Mouse (Mus musculus): Measurements from ENCODE around the gene Parp14. TPM values are rescaled to one million over a fixed set of nuclear protein-coding genes. Genes with fewer than 3 reads are reported as not detected.
A peak's percentile ranks its signal among the peaks of the same experiment; 100 is the strongest.

Gene Parp14
- polyA plus RNA-seq (2015; fragmentation: Nextera tagmentation; extraction: Ambion mirVana), result 1.3 and 1.4 TPM in 2 replicates

DNA sequence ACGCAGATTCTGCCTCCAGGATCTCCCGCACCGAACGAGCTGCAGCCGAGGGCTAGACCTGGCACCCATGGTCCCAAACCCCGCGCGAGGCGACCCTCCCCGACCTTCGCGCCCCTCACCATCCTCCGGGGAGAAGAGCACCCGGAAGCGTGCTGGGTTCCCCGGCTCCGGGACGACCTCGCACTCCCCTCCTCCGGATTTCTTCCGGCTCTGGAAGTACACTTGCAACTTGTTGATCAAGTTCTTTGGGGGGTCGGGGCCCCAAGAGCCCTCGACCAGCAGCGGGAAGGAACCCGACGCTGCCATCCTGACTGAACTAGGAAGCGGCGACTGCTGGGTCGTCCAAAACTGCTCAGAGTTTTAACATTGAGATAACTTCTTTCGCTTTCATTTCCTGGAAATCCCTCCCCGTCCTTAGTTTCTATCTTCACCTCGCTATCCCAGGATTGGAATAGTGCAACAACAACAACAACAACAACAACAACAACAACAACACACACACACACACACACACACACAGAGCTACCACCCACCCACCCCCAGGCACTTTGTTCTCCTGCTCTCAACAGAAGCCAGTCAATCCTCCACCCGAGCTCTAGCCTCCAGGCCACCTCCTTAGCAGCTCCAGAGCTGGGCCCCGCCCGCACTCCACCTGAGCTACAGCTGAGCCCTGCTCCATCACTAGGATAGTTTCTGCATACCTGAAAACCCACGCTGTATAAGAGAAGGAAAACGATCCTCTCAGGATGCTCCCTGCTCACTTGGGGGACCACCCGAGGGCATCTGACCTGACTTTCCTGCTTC, at the start of gene Parp14:
TSS of gene Parp14 (minus strand) at position 497 of the 804 bp plus-strand sequence.
- Histone ChIP-seq H3K4me1 (ENCODE audit: insufficient read depth, low read length) (peaks cover 6% of the 10 kb centered on the region; the same call in 1 of the 2 replicates), H3K9ac (replicated peaks; ENCODE audit: low read length) (peak within 1 kb of the TSS; percentile 70), H3K9me3 (ENCODE audit: low read length) (no peaks in the 10 kb centered on the region), H3K4me2 (replicated peaks; ENCODE audit: low read depth, low read length) (peak within 1 kb of the TSS; percentile 79), H3K36me3 (ENCODE audit: insufficient read depth, low read length) (no peaks in the 10 kb centered on the region), H3K27ac (ENCODE audit: low read length) (no peak within 1 kb of the TSS), H3K4me3 (ENCODE audit: low read length) (peak within 1 kb of the TSS; percentile 68), H3K27me3 (ENCODE audit: insufficient read depth, low read length) (peaks cover 15% of the 10 kb centered on the region; the same call in 1 of the 2 replicates)
- 1% methylated on average over 35 of the region's 38 CpGs for WGBS
- ATAC-seq (ENCODE audit: low FRiP score, low TSS enrichment), result peak; percentile 55; the same call in 1 of the 2 replicates

DNA sequence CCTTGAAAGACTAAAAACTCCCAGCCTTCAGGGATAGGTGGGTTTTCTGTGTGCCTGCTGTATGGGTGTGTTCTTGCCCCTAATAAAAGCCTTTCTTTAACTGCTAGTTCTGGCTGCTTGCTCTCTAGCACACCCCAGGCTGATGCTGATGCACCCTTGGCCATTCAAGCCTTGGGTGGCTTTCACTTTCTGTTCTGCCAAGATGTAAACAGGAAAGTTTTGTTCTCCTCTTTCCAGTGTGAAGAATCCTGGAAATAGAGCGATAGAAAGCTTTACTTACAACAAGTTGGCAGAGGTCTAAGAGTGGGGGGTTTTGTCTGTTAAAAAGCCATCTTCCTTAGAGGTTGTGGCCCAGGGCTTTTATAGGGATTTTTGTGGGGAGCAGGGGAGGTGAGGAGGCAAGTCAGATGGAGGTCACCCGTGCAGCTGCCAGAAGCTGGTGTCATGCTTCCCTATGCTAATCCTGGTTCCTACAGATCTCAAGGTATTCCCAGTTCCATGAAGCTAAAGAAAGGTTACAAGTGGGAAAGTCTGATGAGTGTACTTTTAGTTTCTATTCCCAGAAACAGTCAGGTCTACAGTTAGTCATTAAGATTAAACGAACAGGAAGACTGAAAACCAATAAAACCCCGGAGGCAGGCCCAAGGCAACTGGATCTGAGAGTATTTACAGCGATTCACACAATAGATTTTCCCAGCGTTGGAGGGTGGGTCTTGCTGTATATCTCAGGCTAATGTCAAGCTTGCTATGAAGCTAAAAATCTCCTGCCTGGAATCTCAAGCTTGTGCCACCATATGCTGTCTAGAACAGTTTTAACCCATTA, 47.6 kb upstream of the Parp14 start:
- H3K4me1 ChIP-seq (ENCODE audit: insufficient read depth, low read length), result no peaks in the 10 kb centered on the region
- H3K27ac ChIP-seq (ENCODE audit: low read length), result no peak overlapping the region
- no peaks in the 10 kb centered on the region for H3K9me3 ChIP-seq (ENCODE audit: low read length)
- no peak overlapping the region for H3K4me2 ChIP-seq (replicated peaks; ENCODE audit: low read depth, low read length)
- WGBS, result 74% methylated on average over 6 of the region's 6 CpGs
- H3K4me3 ChIP-seq (ENCODE audit: low read length), result no peak overlapping the region
- H3K9ac ChIP-seq (replicated peaks; ENCODE audit: low read length), result no peak overlapping the region
- no peaks in the 10 kb centered on the region for H3K27me3 ChIP-seq (ENCODE audit: insufficient read depth, low read length)
- H3K36me3 ChIP-seq (ENCODE audit: insufficient read depth, low read length), result no peaks in the 10 kb centered on the region
- no peak for ATAC-seq (ENCODE audit: low FRiP score, low TSS enrichment)

DNA sequence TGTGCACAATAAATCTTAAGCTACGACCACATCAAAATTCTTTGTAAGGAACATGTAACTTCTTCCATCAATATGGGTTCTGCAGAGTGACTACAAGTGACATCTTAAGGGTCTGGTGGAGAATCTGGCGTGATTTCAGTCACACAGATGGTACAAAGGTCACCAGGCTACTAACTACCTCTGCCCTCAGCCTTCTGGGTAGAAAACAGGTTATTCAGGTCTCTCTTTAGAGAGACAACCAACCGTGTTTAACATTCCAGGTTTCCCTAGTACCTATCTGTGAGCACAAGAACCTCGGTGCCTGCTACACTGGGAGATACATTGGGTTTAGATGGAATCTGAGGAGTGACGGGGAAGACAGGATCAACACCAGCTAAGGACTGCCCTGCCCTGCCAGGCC, 43.0 kb upstream of the Parp14 start:
- Histone ChIP-seq H3K4me3 (ENCODE audit: low read length) (no peak overlapping the region), H3K27me3 (ENCODE audit: insufficient read depth, low read length) (no peaks in the 10 kb centered on the region), H3K9ac (replicated peaks; ENCODE audit: low read length) (no peak overlapping the region), H3K4me1 (ENCODE audit: insufficient read depth, low read length) (no peaks in the 10 kb centered on the region), H3K9me3 (ENCODE audit: low read length) (peaks cover 8% of the 10 kb centered on the region), H3K4me2 (replicated peaks; ENCODE audit: low read depth, low read length) (no peak overlapping the region), H3K27ac (ENCODE audit: low read length) (no peak overlapping the region), H3K36me3 (ENCODE audit: insufficient read depth, low read length) (no peaks in the 10 kb centered on the region)
- WGBS, result 65% methylated on average over 5 of the region's 5 CpGs
- no peak for ATAC-seq (ENCODE audit: low FRiP score, low TSS enrichment)

DNA sequence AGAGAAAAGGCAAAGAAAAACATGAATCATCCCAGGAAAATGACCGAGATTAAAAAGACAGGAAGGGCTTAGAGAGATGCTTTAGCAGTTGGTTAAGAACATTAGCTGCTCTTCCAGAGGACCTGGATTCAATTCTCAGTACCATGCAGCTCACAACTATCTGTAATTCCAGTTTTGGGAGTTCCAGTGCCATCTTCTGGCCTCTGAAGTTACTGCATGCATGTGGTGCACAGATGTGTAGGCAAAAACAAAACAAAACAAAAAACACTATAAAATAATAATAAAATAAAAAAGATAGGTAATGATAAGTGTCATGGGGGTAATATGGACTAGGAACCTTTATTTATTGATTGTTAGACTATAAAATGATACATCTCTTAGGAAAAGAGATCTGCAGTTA, 42.2 kb upstream of the Parp14 start:
- H3K4me1 ChIP-seq (ENCODE audit: insufficient read depth, low read length), result no peaks in the 10 kb centered on the region
- no peaks in the 10 kb centered on the region for H3K27me3 ChIP-seq (ENCODE audit: insufficient read depth, low read length)
- 80% methylated on average over 1 of the region's 1 CpGs for WGBS
- no peak overlapping the region for H3K9ac ChIP-seq (replicated peaks; ENCODE audit: low read length)
- H3K27ac ChIP-seq (ENCODE audit: low read length), result no peak overlapping the region
- H3K9me3 ChIP-seq (ENCODE audit: low read length), result peaks cover 8% of the 10 kb centered on the region
- ATAC-seq (ENCODE audit: low FRiP score, low TSS enrichment), result no peak
- no peak overlapping the region for H3K4me2 ChIP-seq (replicated peaks; ENCODE audit: low read depth, low read length)
- H3K4me3 ChIP-seq (ENCODE audit: low read length), result no peak overlapping the region
- H3K36me3 ChIP-seq (ENCODE audit: insufficient read depth, low read length), result no peaks in the 10 kb centered on the region

- H3K36me3 ChIP-seq (ENCODE audit: insufficient read depth, low read length), result no peaks in the 10 kb centered on the region
- H3K27ac ChIP-seq (ENCODE audit: low read length), result no peak overlapping the region
- peaks cover 8% of the 10 kb centered on the region for H3K9me3 ChIP-seq (ENCODE audit: low read length)
- no peaks in the 10 kb centered on the region; the same call in 1 of the 2 replicates for H3K4me1 ChIP-seq (ENCODE audit: insufficient read depth, low read length)
- H3K4me3 ChIP-seq (ENCODE audit: low read length), result no peak overlapping the region
- no peak for ATAC-seq (ENCODE audit: low FRiP score, low TSS enrichment)
- H3K27me3 ChIP-seq (ENCODE audit: insufficient read depth, low read length), result no peaks in the 10 kb centered on the region
- WGBS, result 69% methylated on average over 3 of the region's 3 CpGs
- no peak overlapping the region for H3K9ac ChIP-seq (replicated peaks; ENCODE audit: low read length)
- H3K4me2 ChIP-seq (replicated peaks; ENCODE audit: low read depth, low read length), result no peak overlapping the region
These were observed 40.1 kb upstream of the Parp14 start for GRCm38 (mm10) chr16:35911449-35911848.

DNA sequence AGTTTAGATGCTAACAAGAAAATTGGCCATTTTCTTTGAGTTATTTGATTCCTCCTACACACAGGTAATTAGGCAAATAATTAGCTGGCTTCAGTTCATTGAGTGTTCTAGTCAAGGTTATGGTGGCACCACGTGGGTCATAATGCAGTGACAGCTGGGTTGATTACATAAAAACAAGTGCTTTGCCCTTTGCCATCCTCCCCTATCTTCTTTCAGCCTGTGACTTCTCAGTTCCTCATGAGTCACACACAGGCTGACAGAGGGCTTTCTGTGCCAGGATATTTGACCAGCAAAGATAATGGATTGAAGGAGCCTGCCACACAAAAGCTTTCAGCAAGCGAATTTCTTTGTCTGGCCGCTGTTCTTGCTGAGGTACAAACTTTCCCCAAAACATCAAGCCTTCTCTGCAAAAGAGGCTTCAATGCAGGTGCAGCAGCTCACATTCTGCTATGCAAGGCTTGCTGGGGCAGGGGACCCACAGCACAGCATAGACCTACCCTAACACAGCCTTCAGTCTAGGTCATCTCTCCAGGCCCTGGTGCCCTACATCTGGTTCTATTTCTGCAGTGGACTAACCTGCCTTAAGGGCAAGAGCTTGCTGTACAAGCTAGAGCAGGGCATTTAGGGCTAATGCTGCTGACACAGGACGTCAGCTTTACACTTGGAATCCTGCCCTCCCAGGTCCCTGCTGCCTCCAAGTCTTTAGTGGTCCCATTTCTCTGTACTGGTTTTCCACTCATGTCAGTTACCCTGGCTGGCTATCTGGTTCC, 36.3 kb upstream of the Parp14 start:
- H3K36me3 ChIP-seq (ENCODE audit: insufficient read depth, low read length), result no peaks in the 10 kb centered on the region
- WGBS, result 34% methylated on average over 4 of the region's 4 CpGs
- ATAC-seq (ENCODE audit: low FRiP score, low TSS enrichment), result peak; percentile 69; the same call in 1 of the 2 replicates
- no peaks in the 10 kb centered on the region for H3K27me3 ChIP-seq (ENCODE audit: insufficient read depth, low read length)
- H3K9me3 ChIP-seq (ENCODE audit: low read length), result peaks cover 8% of the 10 kb centered on the region; the same call in 1 of the 2 replicates
- no peak overlapping the region for H3K9ac ChIP-seq (replicated peaks; ENCODE audit: low read length)
- no peak overlapping the region for H3K27ac ChIP-seq (ENCODE audit: low read length)
- H3K4me2 ChIP-seq (replicated peaks; ENCODE audit: low read depth, low read length), result no peak overlapping the region
- no peak overlapping the region for H3K4me3 ChIP-seq (ENCODE audit: low read length)
- H3K4me1 ChIP-seq (ENCODE audit: insufficient read depth, low read length), result no peaks in the 10 kb centered on the region; the same call in 1 of the 2 replicates

- ATAC-seq (ENCODE audit: low FRiP score, low TSS enrichment), result no peak
- no peak overlapping the region for H3K27ac ChIP-seq (ENCODE audit: low read length)
- H3K4me2 ChIP-seq (replicated peaks; ENCODE audit: low read depth, low read length), result no peak overlapping the region
- H3K4me3 ChIP-seq (ENCODE audit: low read length), result no peak overlapping the region
- H3K9ac ChIP-seq (replicated peaks; ENCODE audit: low read length), result no peak overlapping the region
- WGBS, result 43% methylated on average over 7 of the region's 7 CpGs
- H3K4me1 ChIP-seq (ENCODE audit: insufficient read depth, low read length), result no peaks in the 10 kb centered on the region; the same call in 1 of the 2 replicates
- peaks cover 10% of the 10 kb centered on the region; the same call in 1 of the 2 replicates for H3K9me3 ChIP-seq (ENCODE audit: low read length)
- H3K36me3 ChIP-seq (ENCODE audit: insufficient read depth, low read length), result no peaks in the 10 kb centered on the region
- no peaks in the 10 kb centered on the region for H3K27me3 ChIP-seq (ENCODE audit: insufficient read depth, low read length)
These were observed 35.5 kb upstream of the Parp14 start for GRCm38 (mm10) chr16:35906887-35907286.

DNA sequence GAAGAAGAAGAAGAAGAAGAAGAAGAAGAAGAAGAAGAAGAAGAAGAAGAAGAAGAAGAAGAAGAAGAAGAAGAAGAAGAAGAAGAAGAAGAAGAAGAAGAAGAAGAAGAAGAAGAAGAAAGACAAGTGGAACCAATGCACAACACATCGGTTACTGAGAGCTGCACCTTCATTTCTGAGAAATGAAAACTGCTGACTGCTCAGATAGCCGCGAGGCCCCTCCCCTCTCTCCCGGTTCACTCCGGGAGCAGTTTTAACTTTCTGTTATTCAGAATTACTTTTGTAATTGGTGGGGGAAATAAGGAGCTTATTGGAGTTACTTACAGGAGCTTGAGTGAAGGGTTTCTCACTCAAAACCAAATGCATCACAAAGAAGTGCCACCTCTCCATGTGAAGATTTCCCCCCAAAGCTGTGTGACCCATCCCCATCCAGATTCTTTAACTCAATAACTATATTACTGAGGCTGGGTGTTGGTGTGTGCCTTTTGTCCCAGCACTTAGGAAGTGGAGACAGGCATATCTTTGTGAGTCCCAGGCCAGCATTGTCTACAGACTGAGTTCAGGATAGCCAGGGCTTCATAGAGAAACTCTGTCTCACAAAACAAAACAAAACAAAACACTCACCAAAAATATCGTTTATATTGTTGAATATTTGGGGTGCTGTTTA, 34.6 kb upstream of the Parp14 start:
- H3K4me1 ChIP-seq (ENCODE audit: insufficient read depth, low read length), result no peaks in the 10 kb centered on the region; the same call in 1 of the 2 replicates
- H3K27ac ChIP-seq (ENCODE audit: low read length), result no peak overlapping the region
- no peak overlapping the region for H3K9ac ChIP-seq (replicated peaks; ENCODE audit: low read length)
- H3K4me3 ChIP-seq (ENCODE audit: low read length), result no peak overlapping the region
- no peak for ATAC-seq (ENCODE audit: low FRiP score, low TSS enrichment)
- H3K36me3 ChIP-seq (ENCODE audit: insufficient read depth, low read length), result no peaks in the 10 kb centered on the region
- peaks cover 10% of the 10 kb centered on the region; the same call in 1 of the 2 replicates for H3K9me3 ChIP-seq (ENCODE audit: low read length)
- no peak overlapping the region for H3K4me2 ChIP-seq (replicated peaks; ENCODE audit: low read depth, low read length)
- WGBS, result 65% methylated on average over 6 of the region's 6 CpGs
- H3K27me3 ChIP-seq (ENCODE audit: insufficient read depth, low read length), result no peaks in the 10 kb centered on the region

DNA sequence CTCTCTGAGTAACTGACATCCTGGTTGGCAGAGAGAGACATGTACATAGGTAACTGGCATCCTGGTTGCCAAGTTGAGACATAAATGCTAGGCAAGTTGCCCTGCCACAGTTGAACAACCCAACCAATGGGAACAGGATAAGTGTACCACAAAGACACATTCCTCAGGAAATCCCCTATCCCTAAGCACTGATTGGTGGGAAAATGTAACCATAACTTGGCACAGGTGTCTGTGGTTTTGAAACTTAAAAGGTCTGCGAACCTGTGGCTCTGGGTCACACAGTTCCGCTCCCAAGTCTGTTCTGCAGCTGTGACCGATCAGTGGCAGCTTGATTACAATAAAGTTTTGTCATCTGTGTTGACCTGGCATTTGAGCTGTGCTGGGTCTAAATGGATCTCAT, 34.0 kb upstream of the Parp14 start:
- WGBS, result 50% methylated on average over 3 of the region's 3 CpGs
- ATAC-seq (ENCODE audit: low FRiP score, low TSS enrichment), result no peak
- no peak overlapping the region for H3K4me3 ChIP-seq (ENCODE audit: low read length)

More for the DNA sequence above, 34.0 kb upstream of the Parp14 start:
- Histone ChIP-seq H3K9ac (replicated peaks; ENCODE audit: low read length) (no peak overlapping the region), H3K4me2 (replicated peaks; ENCODE audit: low read depth, low read length) (no peak overlapping the region), H3K9me3 (ENCODE audit: low read length) (peaks cover 10% of the 10 kb centered on the region; the same call in 1 of the 2 replicates), H3K27ac (ENCODE audit: low read length) (no peak overlapping the region), H3K27me3 (ENCODE audit: insufficient read depth, low read length) (no peaks in the 10 kb centered on the region), H3K4me1 (ENCODE audit: insufficient read depth, low read length) (no peaks in the 10 kb centered on the region; the same call in 1 of the 2 replicates), H3K36me3 (ENCODE audit: insufficient read depth, low read length) (no peaks in the 10 kb centered on the region)

All from kidney, embryonic 16.5 days (tissue).